In the genomic region with DNA sequence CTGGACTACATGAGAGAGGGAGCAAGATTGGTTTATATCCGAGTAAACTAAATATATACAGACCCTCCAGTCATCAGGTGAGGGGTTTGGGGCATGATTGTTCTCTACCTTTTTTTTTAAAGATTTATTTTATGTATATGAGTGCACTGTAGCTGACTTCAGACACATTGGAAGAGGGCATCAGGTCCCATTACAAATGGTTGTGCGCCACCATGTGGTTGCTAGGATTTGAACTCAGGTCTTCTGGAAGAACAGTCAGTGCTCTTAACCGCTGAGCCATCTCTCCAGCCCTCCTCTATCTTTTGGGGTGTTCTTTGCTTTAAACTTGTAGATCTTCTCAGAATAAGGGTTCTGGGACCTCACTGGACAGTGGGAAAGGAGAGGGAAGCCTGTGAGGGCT, we compare ENCODE assay signal across 32 mouse cellular contexts. TPM values are rescaled to one million over a fixed set of nuclear protein-coding genes. Genes with fewer than 3 reads are reported as not detected.
A peak's percentile ranks its signal among the peaks of the same experiment; 100 is the strongest.
DNase-seq lines count a peak whose midpoint lies in the region; ATAC-seq and TF ChIP-seq lines count a peak whose summit lies in the region.
"Had no signal": no experiment of that assay in that cellular context is flagged by ENCODE, and none has a peak within 500 bp of the region (broad histone marks: within the 10 kb centered on the region; RNA-seq: fewer than 3 reads in every experiment).

No protein-coding gene starts in this region.

- in situ Hi-C loops in CH12.LX (cut with MboI; ENCODE audit: low pct_ligation_motif_present, low pct_unique_long_range_greater_than_20kb, low sequenced_read_pairs), result no loop called here

- H3K9ac ChIP-seq in forebrain, postnatal 0 days, result no peak overlapping the region
- no peak overlapping the region for H3K9ac ChIP-seq in liver, postnatal 0 days (replicated peaks)
- no peak overlapping the region for H3K9ac ChIP-seq in liver, embryonic 12.5 days
- H3K9ac ChIP-seq in CH12.LX (ENCODE audit: insufficient read depth, low read depth), result no peak overlapping the region
- no peak overlapping the region for H3K9ac ChIP-seq in stomach, postnatal 0 days (ENCODE audit: low read length)
- H3K9ac ChIP-seq: forebrain, embryonic 13.5 days; hindbrain, embryonic 12.5 days; kidney, embryonic 15.5 days; liver, embryonic 15.5 days had no signal

- TF ChIP-seq EP300 in liver, postnatal 0 days (IDR thresholded peaks at IDR 0.05; ENCODE audit: low read depth), result no peak
- TF ChIP-seq EP300 in CH12.LX (IDR thresholded peaks at IDR 0.05; ENCODE audit: low read length), result no peak
- TF ChIP-seq EP300 in stomach, postnatal 0 days (optimal IDR thresholded peaks at IDR 0.05), result no peak

- H3K79me2 ChIP-seq in CH12.LX (replicated peaks; ENCODE audit: control insufficient read depth, extremely low read depth, insufficient read depth, poor library complexity, severe bottlenecking), result no peaks in the 10 kb centered on the region

- dilution Hi-C loops in CH12.LX (cut with MboI; ENCODE audit: extremely low pct_ligation_motif_present, extremely low pct_unique_long_range_greater_than_20kb, low sequenced_read_pairs), result no loop called here

- H3K4me3 ChIP-seq in forebrain, postnatal 0 days (ENCODE audit: low read depth, low read length), result no peak overlapping the region
- no peak overlapping the region for H3K4me3 ChIP-seq in forebrain, embryonic 10.5 days
- no peak overlapping the region for H3K4me3 ChIP-seq in liver, postnatal 0 days (ENCODE audit: low read depth, low read length)
- H3K4me3 ChIP-seq in liver, embryonic 12.5 days, result no peak overlapping the region
- no peak overlapping the region for H3K4me3 ChIP-seq in CH12.LX (replicated peaks in 1 of 3; ENCODE audit: low read depth in 2 of 3, low read length in 2 of 3, poor library complexity in 1 of 3)
- no peak overlapping the region for H3K4me3 ChIP-seq in stomach, postnatal 0 days (ENCODE audit: low read depth, low read length)
- H3K4me3 ChIP-seq: erythroblast, embryonic 14.5 days; forebrain, embryonic 13.5 days; hindbrain, embryonic 12.5 days; kidney, embryonic 15.5 days; liver, embryonic 15.5 days had no signal

- H3K36me3 ChIP-seq in forebrain, postnatal 0 days (ENCODE audit: insufficient read depth), result no peaks in the 10 kb centered on the region
- peaks cover 18% of the 10 kb centered on the region for H3K36me3 ChIP-seq in forebrain, embryonic 10.5 days (replicated peaks)
- H3K36me3 ChIP-seq in liver, postnatal 0 days (replicated peaks; ENCODE audit: insufficient read depth, low read length), result no peaks in the 10 kb centered on the region
- H3K36me3 ChIP-seq in liver, embryonic 12.5 days, result peaks cover 9% of the 10 kb centered on the region
- peaks cover 10 to 37% of the 10 kb centered on the region in 2 experiments for H3K36me3 ChIP-seq in CH12.LX (replicated peaks in 1 of 2; ENCODE audit: control insufficient read depth in 1 of 2, insufficient read depth in 1 of 2, low read length in 1 of 2)
- no peaks in the 10 kb centered on the region for H3K36me3 ChIP-seq in stomach, postnatal 0 days (ENCODE audit: control insufficient read depth, insufficient read depth, low read length)
- H3K36me3 ChIP-seq: liver, embryonic 15.5 days had no signal

- no peak overlapping the region for H3K27ac ChIP-seq in forebrain, postnatal 0 days (ENCODE audit: low read depth, low read length)
- no peak overlapping the region for H3K27ac ChIP-seq in forebrain, embryonic 10.5 days
- no peak overlapping the region for H3K27ac ChIP-seq in liver, postnatal 0 days (ENCODE audit: low read depth)
- no peak overlapping the region for H3K27ac ChIP-seq in liver, embryonic 12.5 days
- no peak overlapping the region for H3K27ac ChIP-seq in CH12.LX (ENCODE audit: insufficient read depth, low read depth)
- no peak overlapping the region for H3K27ac ChIP-seq in stomach, postnatal 0 days (replicated peaks)
- H3K27ac ChIP-seq: forebrain, embryonic 13.5 days; hindbrain, embryonic 12.5 days; hindbrain, postnatal 0 days; kidney, embryonic 15.5 days; liver, embryonic 15.5 days had no signal

- H3K27me3 ChIP-seq in forebrain, postnatal 0 days (ENCODE audit: insufficient read depth, low read length), result no peaks in the 10 kb centered on the region
- H3K27me3 ChIP-seq in forebrain, embryonic 10.5 days (ENCODE audit: poor library complexity, severe bottlenecking), result no peaks in the 10 kb centered on the region
- H3K27me3 ChIP-seq in liver, postnatal 0 days (ENCODE audit: insufficient read depth, low read length), result no peaks in the 10 kb centered on the region
- H3K27me3 ChIP-seq in liver, embryonic 12.5 days (replicated peaks), result peaks cover 39% of the 10 kb centered on the region
- H3K27me3 ChIP-seq in CH12.LX (replicated peaks), result no peaks in the 10 kb centered on the region
- no peaks in the 10 kb centered on the region for H3K27me3 ChIP-seq in stomach, postnatal 0 days (ENCODE audit: control insufficient read depth, insufficient read depth, low read length)
- H3K27me3 ChIP-seq: forebrain, embryonic 13.5 days; hindbrain, embryonic 12.5 days; kidney, embryonic 15.5 days had no signal

- H3K4me1 ChIP-seq in forebrain, postnatal 0 days (ENCODE audit: insufficient read depth), result no peaks in the 10 kb centered on the region
- peaks cover 16% of the 10 kb centered on the region for H3K4me1 ChIP-seq in forebrain, embryonic 10.5 days
- H3K4me1 ChIP-seq in liver, postnatal 0 days (ENCODE audit: insufficient read depth), result peaks cover 8% of the 10 kb centered on the region; the same call in 1 of the 2 replicates
- peaks cover 33% of the 10 kb centered on the region for H3K4me1 ChIP-seq in liver, embryonic 12.5 days
- H3K4me1 ChIP-seq in CH12.LX (ENCODE audit: control insufficient read depth in 1 of 2, insufficient read depth in 2 of 2), result peaks cover 2 to 28% of the 10 kb centered on the region in 2 experiments; a peak in 2 of 4 replicates
- no peaks in the 10 kb centered on the region for H3K4me1 ChIP-seq in stomach, postnatal 0 days (replicated peaks; ENCODE audit: control insufficient read depth, insufficient read depth)
- H3K4me1 ChIP-seq: forebrain, embryonic 13.5 days had no signal

- no peaks in the 10 kb centered on the region for H3K9me3 ChIP-seq in forebrain, postnatal 0 days (ENCODE audit: low read length)
- no peaks in the 10 kb centered on the region for H3K9me3 ChIP-seq in forebrain, embryonic 10.5 days
- H3K9me3 ChIP-seq in liver, postnatal 0 days (ENCODE audit: low read length), result no peaks in the 10 kb centered on the region
- no peaks in the 10 kb centered on the region for H3K9me3 ChIP-seq in liver, embryonic 12.5 days (replicated peaks)
- no peaks in the 10 kb centered on the region for H3K9me3 ChIP-seq in CH12.LX (replicated peaks; ENCODE audit: low read length)
- H3K9me3 ChIP-seq in stomach, postnatal 0 days (ENCODE audit: control insufficient read depth, low read length), result no peaks in the 10 kb centered on the region
- H3K9me3 ChIP-seq: forebrain, embryonic 13.5 days; hindbrain, embryonic 12.5 days; kidney, embryonic 15.5 days; liver, embryonic 15.5 days had no signal

- no peak for DNase-seq in forebrain, postnatal 0 days
- DNase-seq in forebrain, embryonic 10.5 days (ENCODE audit: extremely low spot score, low spot score), result no peak
- no peak for DNase-seq in liver, postnatal 0 days
- no peak for DNase-seq in CH12.LX (ENCODE audit: extremely low read depth)
- no peak for DNase-seq in stomach, postnatal 0 days (ENCODE audit: low spot score)
- no peak for DNase-seq in embryo, embryonic 10 days (ENCODE audit: low spot score)
- DNase-seq: adrenal gland, postnatal 25 days; B cell, adult 2 months; cerebellum, adult 11-12 months; cerebellum, adult 9-11 months; gastrocnemius, postnatal 25 days; heart, adult 18-20 months; heart, postnatal 36 days; kidney, adult 11 months; kidney, postnatal 36 days; layer of hippocampus, postnatal 36 days; left cerebral cortex, postnatal 4 days; midbrain, embryonic 14.5 days; right cerebral cortex, postnatal 25 days; spleen, adult 18-20 months; thymus, adult 2 months; thymus, postnatal 36 days had no signal

- peak; percentile 48 for TF ChIP-seq RAD21 in CH12.LX (IDR thresholded peaks at IDR 0.05; ENCODE audit: low read depth, low read length)

- H3K4me2 ChIP-seq in forebrain, postnatal 0 days (ENCODE audit: low read depth), result no peak overlapping the region
- no peak overlapping the region for H3K4me2 ChIP-seq in liver, postnatal 0 days (ENCODE audit: low read depth, low read length)
- H3K4me2 ChIP-seq in liver, embryonic 12.5 days, result no peak overlapping the region
- H3K4me2 ChIP-seq in CH12.LX (ENCODE audit: insufficient read depth, low read depth, poor library complexity, severe bottlenecking), result no peak overlapping the region
- H3K4me2 ChIP-seq in stomach, postnatal 0 days (replicated peaks; ENCODE audit: low read depth), result no peak overlapping the region
- H3K4me2 ChIP-seq: forebrain, embryonic 13.5 days; heart, embryonic 11.5 days; hindbrain, embryonic 12.5 days; kidney, embryonic 15.5 days; liver, embryonic 15.5 days had no signal

- peak; percentile 15; the same call in 1 of the 2 replicates for TF ChIP-seq CTCF in forebrain, postnatal 0 days (IDR thresholded peaks at IDR 0.05; ENCODE audit: low read depth)
- peak; percentile 32 for TF ChIP-seq CTCF in liver, postnatal 0 days (IDR thresholded peaks at IDR 0.05; ENCODE audit: low read depth)
- TF ChIP-seq CTCF in CH12.LX (conservative IDR thresholded peaks at IDR 0.05 in 1 of 2, IDR thresholded peaks at IDR 0.05 in 1 of 2; ENCODE audit: low read depth in 2 of 2, low read length in 2 of 2), result peak in 1 of 2 experiments; percentile 62; a peak in 2 of 4 replicates
- peak; percentile 15; the same call in 1 of the 2 replicates for TF ChIP-seq CTCF in stomach, postnatal 0 days (IDR thresholded peaks at IDR 0.05; ENCODE audit: low read depth)

- no peak for TF ChIP-seq POLR2A in CH12.LX (IDR thresholded peaks at IDR 0.05; ENCODE audit: low read depth, low read length)

- ATAC-seq in forebrain, postnatal 0 days, result no peak
- ATAC-seq in liver, postnatal 0 days, result no peak
- no peak for ATAC-seq in liver, embryonic 12.5 days
- ATAC-seq in stomach, postnatal 0 days (ENCODE audit: low FRiP score, low TSS enrichment), result no peak
- ATAC-seq: forebrain, embryonic 13.5 days; hindbrain, postnatal 0 days had no signal

- WGBS in forebrain, postnatal 0 days, result 64% methylated on average over 3 of the region's 3 CpGs
- 64% methylated on average over 3 of the region's 3 CpGs for WGBS in forebrain, embryonic 10.5 days
- 71% methylated on average over 3 of the region's 3 CpGs for WGBS in liver, postnatal 0 days (ENCODE audit: insufficient replicate concordance)
- 60% methylated on average over 3 of the region's 3 CpGs for WGBS in liver, embryonic 12.5 days (ENCODE audit: insufficient replicate concordance)
- 63% methylated on average over 3 of the region's 3 CpGs for WGBS in stomach, postnatal 0 days

RNA-seq across cellular contexts. Expression of a gene that starts 7.7 kb away (rescaled TPM):
- 2.2 and 2.5 TPM in 2 replicates for total RNA-seq in forebrain, postnatal 0 days (2014; rRNA removed)
- 5.9 and 6.0 TPM in 2 replicates for polyA plus RNA-seq in forebrain, postnatal 0 days (2015; fragmentation: Nextera tagmentation; extraction: Ambion mirVana)
- polyA plus RNA-seq in forebrain, embryonic 10.5 days (2016; fragmentation: Nextera tagmentation; extraction: Ambion mirVana), result 1.6 and 2.0 TPM in 2 replicates
- polyA plus RNA-seq in liver, postnatal 0 days (2015; fragmentation: Nextera tagmentation; extraction: Ambion mirVana), result 0.74 and 0.83 TPM in 2 replicates
- 0.51 and 0.62 TPM in 2 replicates for polyA plus RNA-seq in liver, embryonic 12.5 days (2016; fragmentation: Nextera tagmentation; extraction: Ambion mirVana)
- total RNA-seq in CH12.LX (2012; rRNA removed) (0.04 and 0.08 TPM in 2 replicates), CH12.LX (2014; rRNA removed) (not detected in 2 replicates)
- polyA plus RNA-seq in CH12.LX (2012; ENCODE audit: insufficient read length, low read depth), result 0.14 and 0.31 TPM in 2 replicates
- 0.85 and 1.3 TPM in 2 replicates for polyA plus RNA-seq in stomach, postnatal 0 days (2015; fragmentation: Nextera tagmentation; extraction: Ambion mirVana)
- total RNA-seq: monocyte, adult 5-6 weeks had no signal
- polyA plus RNA-seq: erythroblast, embryonic 14.5 days had no signal

RNA-seq across cellular contexts. Expression of a gene that starts 8.1 kb away (rescaled TPM):
- 32.2 and 34.4 TPM in 2 replicates for total RNA-seq in forebrain, postnatal 0 days (2014; rRNA removed)
- polyA plus RNA-seq in forebrain, postnatal 0 days (2015; fragmentation: Nextera tagmentation; extraction: Ambion mirVana), result 35.1 and 35.8 TPM in 2 replicates
- 50.7 and 51.4 TPM in 2 replicates for polyA plus RNA-seq in forebrain, embryonic 10.5 days (2016; fragmentation: Nextera tagmentation; extraction: Ambion mirVana)
- 8.7 and 9.7 TPM in 2 replicates for polyA plus RNA-seq in liver, postnatal 0 days (2015; fragmentation: Nextera tagmentation; extraction: Ambion mirVana)
- polyA plus RNA-seq in liver, embryonic 12.5 days (2016; fragmentation: Nextera tagmentation; extraction: Ambion mirVana), result 22.1 and 23.3 TPM in 2 replicates
- 11.9 and 15.7 TPM in 2 replicates for total RNA-seq in CH12.LX (2012; rRNA removed)
- total RNA-seq in CH12.LX (2014; rRNA removed), result 8.6 and 9.4 TPM in 2 replicates
- 20.0 and 21.2 TPM in 2 replicates for polyA plus RNA-seq in CH12.LX (2012; ENCODE audit: insufficient read length, low read depth)
- polyA plus RNA-seq in stomach, postnatal 0 days (2015; fragmentation: Nextera tagmentation; extraction: Ambion mirVana), result 20.3 and 20.7 TPM in 2 replicates

RNA-seq across cellular contexts. Expression of a gene that starts 43.8 kb away (rescaled TPM):
- 63.6 and 64.8 TPM in 2 replicates for total RNA-seq in forebrain, postnatal 0 days (2014; rRNA removed)
- 7.9 and 9.9 TPM in 2 replicates for polyA plus RNA-seq in forebrain, postnatal 0 days (2015; fragmentation: Nextera tagmentation; extraction: Ambion mirVana)
- 5.3 and 6.4 TPM in 2 replicates for polyA plus RNA-seq in forebrain, embryonic 10.5 days (2016; fragmentation: Nextera tagmentation; extraction: Ambion mirVana)
- 3.3 and 3.4 TPM in 2 replicates for polyA plus RNA-seq in liver, postnatal 0 days (2015; fragmentation: Nextera tagmentation; extraction: Ambion mirVana)
- 4.1 and 5.1 TPM in 2 replicates for polyA plus RNA-seq in liver, embryonic 12.5 days (2016; fragmentation: Nextera tagmentation; extraction: Ambion mirVana)
- total RNA-seq in CH12.LX (2012; rRNA removed), result 32.4 and 52.4 TPM in 2 replicates
- total RNA-seq in CH12.LX (2014; rRNA removed), result 12.3 and 15.6 TPM in 2 replicates
- 29.1 and 30.8 TPM in 2 replicates for polyA plus RNA-seq in CH12.LX (2012; ENCODE audit: insufficient read length, low read depth)
- 8.4 and 8.8 TPM in 2 replicates for polyA plus RNA-seq in stomach, postnatal 0 days (2015; fragmentation: Nextera tagmentation; extraction: Ambion mirVana)

RNA-seq across cellular contexts. Expression of a gene that starts 51.6 kb away (rescaled TPM):
- total RNA-seq in forebrain, postnatal 0 days (2014; rRNA removed), result 40.6 and 45.9 TPM in 2 replicates
- polyA plus RNA-seq in forebrain, postnatal 0 days (2015; fragmentation: Nextera tagmentation; extraction: Ambion mirVana), result 30.0 and 30.6 TPM in 2 replicates
- polyA plus RNA-seq in forebrain, embryonic 10.5 days (2016; fragmentation: Nextera tagmentation; extraction: Ambion mirVana), result 47.4 and 56.9 TPM in 2 replicates
- 36.2 and 36.4 TPM in 2 replicates for polyA plus RNA-seq in liver, postnatal 0 days (2015; fragmentation: Nextera tagmentation; extraction: Ambion mirVana)
- 61.1 and 61.5 TPM in 2 replicates for polyA plus RNA-seq in liver, embryonic 12.5 days (2016; fragmentation: Nextera tagmentation; extraction: Ambion mirVana)
- 109 and 114 TPM in 2 replicates for total RNA-seq in CH12.LX (2012; rRNA removed)
- 122 and 125 TPM in 2 replicates for total RNA-seq in CH12.LX (2014; rRNA removed)
- polyA plus RNA-seq in CH12.LX (2012; ENCODE audit: insufficient read length, low read depth), result 191 and 240 TPM in 2 replicates
- 108 and 120 TPM in 2 replicates for polyA plus RNA-seq in stomach, postnatal 0 days (2015; fragmentation: Nextera tagmentation; extraction: Ambion mirVana)

RNA-seq across cellular contexts. Expression of a gene that starts 54.1 kb away (rescaled TPM):
- 16.9 and 20.2 TPM in 2 replicates for total RNA-seq in forebrain, postnatal 0 days (2014; rRNA removed)
- 5.3 and 8.0 TPM in 2 replicates for polyA plus RNA-seq in forebrain, postnatal 0 days (2015; fragmentation: Nextera tagmentation; extraction: Ambion mirVana)
- polyA plus RNA-seq in forebrain, embryonic 10.5 days (2016; fragmentation: Nextera tagmentation; extraction: Ambion mirVana), result 0.22 and 0.25 TPM in 2 replicates
- 0.04 TPM in 1 of 2 replicates, not detected in the other for polyA plus RNA-seq in liver, postnatal 0 days (2015; fragmentation: Nextera tagmentation; extraction: Ambion mirVana)
- polyA plus RNA-seq in liver, embryonic 12.5 days (2016; fragmentation: Nextera tagmentation; extraction: Ambion mirVana), result 0.18 and 0.41 TPM in 2 replicates
- total RNA-seq in CH12.LX (2012; rRNA removed) (0.04 TPM in 1 of 2 replicates, not detected in the other), CH12.LX (2014; rRNA removed) (not detected in 2 replicates)
- polyA plus RNA-seq in CH12.LX (2012; ENCODE audit: insufficient read length, low read depth), result 0.11 and 0.12 TPM in 2 replicates
- 0.22 and 0.27 TPM in 2 replicates for polyA plus RNA-seq in stomach, postnatal 0 days (2015; fragmentation: Nextera tagmentation; extraction: Ambion mirVana)
- total RNA-seq: gastrocnemius, adult 18-20 months; gastrocnemius, postnatal 25 days; monocyte, adult 5-6 weeks had no signal
- polyA plus RNA-seq: erythroblast, embryonic 14.5 days had no signal
